Mouse (Mus musculus): Measurements from ENCODE around the gene Frmd4b. TPM values are rescaled to one million over a fixed set of nuclear protein-coding genes. Genes with fewer than 3 reads are reported as not detected.

The Frmd4b gene
- polyA plus RNA-seq, 1 experiment from 2014 or later, result 41.9 TPM

GRCm38 (mm10) chr6:97510771-97511170 is 106.6 kb downstream of the Frmd4b start:
- no peak overlapping the region for H3K4me3 ChIP-seq
- 55% methylated on average over 8 of the region's 8 CpGs for WGBS
- H3K27ac ChIP-seq, result peak overlapping the region; percentile 47; the same call in 1 of the 2 replicates
- no peaks in the 10 kb centered on the region for H3K9me3 ChIP-seq
- H3K4me1 ChIP-seq (replicated peaks), result peaks cover 38% of the 10 kb centered on the region
- H3K36me3 ChIP-seq, result peaks cover 7% of the 10 kb centered on the region; the same call in 1 of the 2 replicates
- DNase-seq (ENCODE audit: low spot score), result no peak
- no peaks in the 10 kb centered on the region for H3K27me3 ChIP-seq (ENCODE audit: insufficient read depth, poor library complexity, severe bottlenecking)

- H3K27ac ChIP-seq, result no peak overlapping the region
- no peaks in the 10 kb centered on the region for H3K9me3 ChIP-seq
- H3K27me3 ChIP-seq (ENCODE audit: insufficient read depth, poor library complexity, severe bottlenecking), result no peaks in the 10 kb centered on the region
- 91% methylated on average over 10 of the region's 10 CpGs for WGBS
- peaks cover 7% of the 10 kb centered on the region; the same call in 1 of the 2 replicates for H3K36me3 ChIP-seq
- DNase-seq (ENCODE audit: low spot score), result no peak
- peaks cover 35% of the 10 kb centered on the region for H3K4me1 ChIP-seq (replicated peaks)
- no peak overlapping the region for H3K4me3 ChIP-seq
Measured at GRCm38 (mm10) chr6:97509434-97509833, 107.9 kb downstream of the Frmd4b start.

GRCm38 (mm10) chr6:97508480-97508879 is 108.9 kb downstream of the Frmd4b start:
- 84% methylated on average over 6 of the region's 6 CpGs for WGBS
- DNase-seq (ENCODE audit: low spot score), result no peak
- Histone ChIP-seq H3K4me1 (replicated peaks) (peaks cover 35% of the 10 kb centered on the region), H3K9me3 (no peaks in the 10 kb centered on the region), H3K27ac (no peak overlapping the region), H3K4me3 (no peak overlapping the region), H3K27me3 (ENCODE audit: insufficient read depth, poor library complexity, severe bottlenecking) (no peaks in the 10 kb centered on the region), H3K36me3 (peaks cover 7% of the 10 kb centered on the region; the same call in 1 of the 2 replicates)

GRCm38 (mm10) chr6:97507893-97508292 is 109.4 kb downstream of the Frmd4b start:
- H3K4me1 ChIP-seq (replicated peaks), result peaks cover 39% of the 10 kb centered on the region
- WGBS, result 91% methylated on average over 3 of the region's 3 CpGs
- H3K36me3 ChIP-seq, result peaks cover 7% of the 10 kb centered on the region; the same call in 1 of the 2 replicates
- H3K27ac ChIP-seq, result no peak overlapping the region
- H3K9me3 ChIP-seq, result no peaks in the 10 kb centered on the region
- no peak overlapping the region for H3K4me3 ChIP-seq
- no peak for DNase-seq (ENCODE audit: low spot score)
- no peaks in the 10 kb centered on the region for H3K27me3 ChIP-seq (ENCODE audit: insufficient read depth, poor library complexity, severe bottlenecking)

GRCm38 (mm10) chr6:97506141-97506650 is 111.1 kb downstream of the Frmd4b start:
- Histone ChIP-seq H3K27me3 (ENCODE audit: insufficient read depth, poor library complexity, severe bottlenecking) (no peaks in the 10 kb centered on the region), H3K36me3 (peaks cover 7% of the 10 kb centered on the region; the same call in 1 of the 2 replicates), H3K4me3 (no peak overlapping the region), H3K27ac (no peak overlapping the region), H3K4me1 (replicated peaks) (peaks cover 25% of the 10 kb centered on the region), H3K9me3 (no peaks in the 10 kb centered on the region)
- DNase-seq (ENCODE audit: low spot score), result no peak
- 69% methylated on average over 15 of the region's 15 CpGs for WGBS

GRCm38 (mm10) chr6:97504673-97505072 is 112.7 kb downstream of the Frmd4b start:
- H3K9me3 ChIP-seq, result no peaks in the 10 kb centered on the region
- H3K27ac ChIP-seq, result no peak overlapping the region
- 91% methylated on average over 5 of the region's 5 CpGs for WGBS
- H3K36me3 ChIP-seq, result peaks cover 4% of the 10 kb centered on the region; the same call in 1 of the 2 replicates
- H3K4me3 ChIP-seq, result no peak overlapping the region
- H3K4me1 ChIP-seq (replicated peaks), result peaks cover 9% of the 10 kb centered on the region
- no peak for DNase-seq (ENCODE audit: low spot score)
- no peaks in the 10 kb centered on the region for H3K27me3 ChIP-seq (ENCODE audit: insufficient read depth, poor library complexity, severe bottlenecking)

- H3K4me1 ChIP-seq (replicated peaks), result peaks cover 4% of the 10 kb centered on the region; the same call in 1 of the 2 replicates
- no peaks in the 10 kb centered on the region for H3K36me3 ChIP-seq
- no peaks in the 10 kb centered on the region for H3K9me3 ChIP-seq
- WGBS, result 89% methylated on average over 7 of the region's 7 CpGs
- DNase-seq (ENCODE audit: low spot score), result no peak
- H3K27me3 ChIP-seq (ENCODE audit: insufficient read depth, poor library complexity, severe bottlenecking), result no peaks in the 10 kb centered on the region
- H3K27ac ChIP-seq, result no peak overlapping the region
- no peak overlapping the region for H3K4me3 ChIP-seq
Measured at GRCm38 (mm10) chr6:97501000-97501399, 116.3 kb downstream of the Frmd4b start.

GRCm38 (mm10) chr6:97500246-97500645 is 117.1 kb downstream of the Frmd4b start:
- no peak overlapping the region for H3K4me3 ChIP-seq
- H3K27ac ChIP-seq, result no peak overlapping the region
- H3K9me3 ChIP-seq, result no peaks in the 10 kb centered on the region
- peaks cover 4% of the 10 kb centered on the region; the same call in 1 of the 2 replicates for H3K4me1 ChIP-seq (replicated peaks)
- WGBS, result 90% methylated on average over 6 of the region's 6 CpGs
- no peaks in the 10 kb centered on the region for H3K27me3 ChIP-seq (ENCODE audit: insufficient read depth, poor library complexity, severe bottlenecking)
- H3K36me3 ChIP-seq, result no peaks in the 10 kb centered on the region
- no peak for DNase-seq (ENCODE audit: low spot score)

GRCm38 (mm10) chr6:97496002-97496401 is 121.3 kb downstream of the Frmd4b start:
- H3K4me3 ChIP-seq, result no peak overlapping the region
- no peak for DNase-seq (ENCODE audit: low spot score)
- WGBS, result 86% methylated on average over 1 of the region's 1 CpGs
- no peak overlapping the region for H3K27ac ChIP-seq
- H3K27me3 ChIP-seq (ENCODE audit: insufficient read depth, poor library complexity, severe bottlenecking), result no peaks in the 10 kb centered on the region
- H3K4me1 ChIP-seq (replicated peaks), result peaks cover 11% of the 10 kb centered on the region; the same call in 1 of the 2 replicates
- H3K36me3 ChIP-seq, result 0 out of 2 replicates have a peak, but pooled peaks cover 5% of the 10 kb centered on the region
- no peaks in the 10 kb centered on the region for H3K9me3 ChIP-seq

- Histone ChIP-seq H3K9me3 (no peaks in the 10 kb centered on the region), H3K27me3 (ENCODE audit: insufficient read depth, poor library complexity, severe bottlenecking) (peaks cover 35% of the 10 kb centered on the region), H3K4me3 (no peak overlapping the region), H3K36me3 (0 out of 2 replicates have a peak, but pooled peaks cover 5% of the 10 kb centered on the region), H3K4me1 (replicated peaks) (peaks cover 35% of the 10 kb centered on the region), H3K27ac (no peak overlapping the region)
- DNase-seq (ENCODE audit: low spot score), result no peak
- 86% methylated on average over 5 of the region's 5 CpGs for WGBS
Measured at GRCm38 (mm10) chr6:97491065-97491464, 126.3 kb downstream of the Frmd4b start.

- 0 out of 2 replicates have a peak, but pooled peaks cover 5% of the 10 kb centered on the region for H3K36me3 ChIP-seq
- no peak for DNase-seq (ENCODE audit: low spot score)
- peaks cover 33% of the 10 kb centered on the region for H3K4me1 ChIP-seq (replicated peaks)
- 31% methylated on average over 7 of the region's 7 CpGs for WGBS
- no peaks in the 10 kb centered on the region for H3K9me3 ChIP-seq
- H3K27ac ChIP-seq, result no peak overlapping the region
- H3K27me3 ChIP-seq (ENCODE audit: insufficient read depth, poor library complexity, severe bottlenecking), result peaks cover 46% of the 10 kb centered on the region
- H3K4me3 ChIP-seq, result no peak overlapping the region
Measured at GRCm38 (mm10) chr6:97488821-97489220, 128.5 kb downstream of the Frmd4b start.

- Histone ChIP-seq H3K4me1 (replicated peaks) (peaks cover 31% of the 10 kb centered on the region), H3K27me3 (ENCODE audit: insufficient read depth, poor library complexity, severe bottlenecking) (peaks cover 46% of the 10 kb centered on the region), H3K27ac (no peak overlapping the region), H3K4me3 (peak overlapping the region; percentile 57), H3K36me3 (0 out of 2 replicates have a peak, but pooled peaks cover 5% of the 10 kb centered on the region), H3K9me3 (no peaks in the 10 kb centered on the region)
- 21% methylated on average over 8 of the region's 8 CpGs for WGBS
- DNase-seq (ENCODE audit: low spot score), result peak; percentile 15
Measured at GRCm38 (mm10) chr6:97488280-97488679, 129.1 kb downstream of the Frmd4b start.

GRCm38 (mm10) chr6:97487535-97488081 is 129.7 kb downstream of the Frmd4b start:
- Histone ChIP-seq H3K36me3 (0 out of 2 replicates have a peak, but pooled peaks cover 5% of the 10 kb centered on the region), H3K9me3 (no peaks in the 10 kb centered on the region), H3K4me3 (peak overlapping the region; percentile 57), H3K27ac (peak overlapping the region; percentile 59), H3K27me3 (ENCODE audit: insufficient read depth, poor library complexity, severe bottlenecking) (peaks cover 46% of the 10 kb centered on the region), H3K4me1 (replicated peaks) (peaks cover 30% of the 10 kb centered on the region)
- 2% methylated on average over 40 of the region's 40 CpGs for WGBS
- DNase-seq (ENCODE audit: low spot score), result peak; percentile 46
